Mouse (Mus musculus): ENCODE measurements around the gene Ube2t. TPM values are rescaled to one million over a fixed set of nuclear protein-coding genes. Genes with fewer than 3 reads are reported as not detected.

Ube2t gene
- total RNA-seq, 2 experiments from 2014 or later: 9.2 to 9.5 TPM

- no peak for DNase-seq (ENCODE audit: low spot score in 2 of 2)
Observed at GRCm38 (mm10) chr1:134994739-134995138, 32.4 kb downstream of the Ube2t start.

- DNase-seq (ENCODE audit: low spot score in 2 of 2): no peak
Observed at GRCm38 (mm10) chr1:134995437-134995836, 33.1 kb downstream of the Ube2t start.

- DNase-seq (ENCODE audit: low spot score in 2 of 2): no peak
Observed at GRCm38 (mm10) chr1:134995954-134996353, 33.6 kb downstream of the Ube2t start.

- DNase-seq (ENCODE audit: low spot score in 2 of 2): no peak
Observed at GRCm38 (mm10) chr1:134996471-134996870, 34.1 kb downstream of the Ube2t start.

- no peak for DNase-seq (ENCODE audit: low spot score in 2 of 2)
Observed at GRCm38 (mm10) chr1:134997568-134997967, 35.2 kb downstream of the Ube2t start.

GRCm38 (mm10) chr1:134998231-134998630 is 35.9 kb downstream of the Ube2t start:
- no peak for DNase-seq (ENCODE audit: low spot score in 2 of 2)

- DNase-seq (ENCODE audit: low spot score in 2 of 2): no peak
Observed at GRCm38 (mm10) chr1:135000527-135000926, 38.2 kb downstream of the Ube2t start.

GRCm38 (mm10) chr1:135003346-135003745 is 41.0 kb downstream of the Ube2t start:
- DNase-seq (ENCODE audit: low spot score in 2 of 2): no peak

- DNase-seq (ENCODE audit: low spot score in 2 of 2): no peak
Observed at GRCm38 (mm10) chr1:135005696-135006095, 43.3 kb downstream of the Ube2t start.

- no peak for DNase-seq (ENCODE audit: low spot score in 2 of 2)
Observed at GRCm38 (mm10) chr1:135009833-135010232, 47.5 kb downstream of the Ube2t start.

GRCm38 (mm10) chr1:135011912-135012311 is 49.5 kb downstream of the Ube2t start:
- DNase-seq (ENCODE audit: low spot score in 2 of 2): no peak

GRCm38 (mm10) chr1:135012472-135012871 is 50.1 kb downstream of the Ube2t start:
- no peak for DNase-seq (ENCODE audit: low spot score in 2 of 2)

GRCm38 (mm10) chr1:135014921-135015445 is 52.6 kb downstream of the Ube2t start:
- no peak for DNase-seq (ENCODE audit: low spot score in 2 of 2)

GRCm38 (mm10) chr1:135016907-135017655 is 54.7 kb downstream of the Ube2t start:
- no peak for DNase-seq (ENCODE audit: low spot score in 2 of 2)

- DNase-seq (ENCODE audit: low spot score in 2 of 2): no peak
Observed at GRCm38 (mm10) chr1:135017656-135018015, 55.3 kb downstream of the Ube2t start.

- no peak for DNase-seq (ENCODE audit: low spot score in 2 of 2)
Observed at GRCm38 (mm10) chr1:135019087-135019774, 56.9 kb downstream of the Ube2t start.

- DNase-seq (ENCODE audit: low spot score in 2 of 2): no peak
Observed at GRCm38 (mm10) chr1:135019775-135020167, 57.4 kb downstream of the Ube2t start.

- DNase-seq (ENCODE audit: low spot score in 2 of 2): no peak
Observed at GRCm38 (mm10) chr1:135020281-135020940, 58.0 kb downstream of the Ube2t start.

- no peak for DNase-seq (ENCODE audit: low spot score in 2 of 2)
Observed at GRCm38 (mm10) chr1:135020970-135021369, 58.6 kb downstream of the Ube2t start.

- DNase-seq (ENCODE audit: low spot score in 2 of 2): no peak
Observed at GRCm38 (mm10) chr1:135021936-135022335, 59.6 kb downstream of the Ube2t start.

GRCm38 (mm10) chr1:135023583-135023982 is 61.2 kb downstream of the Ube2t start:
- no peak for DNase-seq (ENCODE audit: low spot score in 2 of 2)
